Mouse (Mus musculus): ENCODE data around the gene Cyld.

- TF ChIP-seq CTCF (conservative IDR thresholded peaks at IDR 0.05; ENCODE audit: low read length) (no peak), POU5F1 (IDR thresholded peaks at IDR 0.05; ENCODE audit: borderline replicate concordance, low read length) (no peak)
Observed at GRCm38 (mm10) chr8:88686226-88686905, 10.5 kb upstream of the Cyld start.

All from E14TG2a.4 (cell line).